Mouse (Mus musculus) CH12.LX (cell line): ENCODE measurements at regions not wholly inside any gene's neighbourhood (a gene's known extent, or its start where the extent isn't known, plus 50 kb on each side); places are given as distances from the start of the nearest gene placed in this dataset.

Experiments
- DNase-seq: peaks from one replicate; pipeline ENCODE4 v3.0.0-alpha.2; 2013; ENCODE audit errors: extremely low read depth
- H3K27ac ChIP-seq: 2 replicates; pipeline ENCODE4 v1.5.1; 2012; ENCODE audit warnings: low read depth, mild to moderate bottlenecking, control low read depth, moderate library complexity; ENCODE audit not compliant: insufficient read depth
- H3K27me3 ChIP-seq: replicated peaks from 2 replicates; pipeline ENCODE3; 2012; ENCODE audit warnings: inconsistent platforms
- H3K36me3 ChIP-seq, 2 experiments: replicated peaks in 1 of 2; 2 replicates each; pipeline versions ENCODE3 to v1.6.1; 2012; ENCODE audit warnings: inconsistent platforms in 1 of 2, low read length in 1 of 2, mild to moderate bottlenecking in 1 of 2, mixed read lengths in 1 of 2, moderate library complexity in 1 of 2; ENCODE audit not compliant: control insufficient read depth in 1 of 2, insufficient read depth in 1 of 2
- H3K4me1 ChIP-seq, 2 experiments: 2 replicates each; pipeline ENCODE4 v1.6.1; 2012; ENCODE audit warnings: inconsistent platforms in 1 of 2, moderate library complexity in 1 of 2; ENCODE audit not compliant: insufficient read depth in 2 of 2, control insufficient read depth in 1 of 2
- H3K4me2 ChIP-seq: 2 replicates; pipeline ENCODE4 v1.6.1; 2012; ENCODE audit warnings: low read depth, mild to moderate bottlenecking, control low read depth; ENCODE audit not compliant: poor library complexity, insufficient read depth, severe bottlenecking
- H3K4me3 ChIP-seq, 3 experiments: fragments of 150-350 bp in 1 of 3; sonication (generic) in 1 of 3; replicated peaks in 1 of 3; 2 replicates each; pipeline versions ENCODE3 to v1.5.1; 2011 to 2012; ENCODE audit warnings: low read depth in 2 of 3, low read length in 2 of 3, mild to moderate bottlenecking in 2 of 3, moderate library complexity in 2 of 3, control low read depth in 1 of 3, improper control_type of control experiment in 1 of 3, inconsistent platforms in 1 of 3, mixed read lengths in 1 of 3; ENCODE audit not compliant: poor library complexity in 1 of 3
- H3K79me2 ChIP-seq: replicated peaks from 2 replicates; pipeline ENCODE4 v1.6.1; 2012; ENCODE audit warnings: mild to moderate bottlenecking, moderate library complexity; ENCODE audit not compliant: control insufficient read depth, poor library complexity, insufficient read depth, severe bottlenecking; ENCODE audit errors: extremely low read depth
- H3K9ac ChIP-seq: 2 replicates; pipeline ENCODE4 v1.6.1; 2012; ENCODE audit warnings: low read depth, mild to moderate bottlenecking, control low read depth, moderate library complexity; ENCODE audit not compliant: insufficient read depth
- H3K9me3 ChIP-seq: replicated peaks from 2 replicates; pipeline ENCODE3; 2012; ENCODE audit warnings: low read length, inconsistent platforms, mixed read lengths
- BHLHE40 ChIP-seq: IDR thresholded peaks from 2 replicates; pipeline ENCODE4 v1.6.1; 2011; ENCODE audit warnings: mild to moderate bottlenecking, low read depth, low read length, improper control_type of control experiment
- CHD1 ChIP-seq: IDR thresholded peaks from 2 replicates; pipeline ENCODE4 v1.6.1; 2012; ENCODE audit warnings: low read depth, low read length, improper control_type of control experiment, inconsistent platforms
- CHD2 ChIP-seq: IDR thresholded peaks from 2 replicates; pipeline ENCODE4 v1.6.1; 2011; ENCODE audit warnings: low read length, improper control_type of control experiment
- CTCF ChIP-seq, 2 experiments: IDR thresholded peaks in 1 of 2; conservative IDR thresholded peaks in 1 of 2; 2 replicates each; pipeline ENCODE4 v1.5.1; 2011 to 2012; ENCODE audit warnings: low read depth in 2 of 2, low read length in 2 of 2, improper control_type of control experiment in 1 of 2, inconsistent platforms in 1 of 2, mild to moderate bottlenecking in 1 of 2, moderate library complexity in 1 of 2
- EP300 ChIP-seq: IDR thresholded peaks from 2 replicates; pipeline ENCODE4 v1.6.1; 2011; ENCODE audit warnings: low read length, improper control_type of control experiment
- GABPA ChIP-seq: IDR thresholded peaks from 2 replicates; pipeline ENCODE4 v1.6.1; 2012; ENCODE audit warnings: low read depth, low read length, improper control_type of control experiment, inconsistent platforms; ENCODE audit not compliant: insufficient replicate concordance
- IRF4 ChIP-seq: IDR thresholded peaks from 2 replicates; pipeline ENCODE4 v1.6.1; 2014; ENCODE audit warnings: low read depth, mild to moderate bottlenecking, inconsistent platforms, low read length, improper control_type of control experiment
- JUN ChIP-seq: IDR thresholded peaks from 2 replicates; pipeline ENCODE4 v1.6.1; 2011; ENCODE audit warnings: low read depth, mild to moderate bottlenecking, low read length, improper control_type of control experiment, moderate library complexity; ENCODE audit not compliant: insufficient read depth
- KAT2A ChIP-seq: IDR thresholded peaks from 2 replicates; pipeline ENCODE4 v1.6.1; 2012; ENCODE audit warnings: low read length, improper control_type of control experiment, inconsistent platforms; ENCODE audit not compliant: insufficient replicate concordance
- MAFK ChIP-seq: IDR thresholded peaks from 2 replicates; pipeline ENCODE4 v1.6.1; 2011; ENCODE audit warnings: low read length, improper control_type of control experiment; ENCODE audit not compliant: insufficient replicate concordance
- MEF2A ChIP-seq: IDR thresholded peaks from 2 replicates; pipeline ENCODE4 v1.6.1; 2014; ENCODE audit warnings: low read depth, mild to moderate bottlenecking, inconsistent platforms, low read length, improper control_type of control experiment, borderline replicate concordance
- MXI1 ChIP-seq: IDR thresholded peaks from 2 replicates; pipeline ENCODE4 v1.6.1; 2011; ENCODE audit warnings: mild to moderate bottlenecking, low read depth, low read length, improper control_type of control experiment
- MYC ChIP-seq: IDR thresholded peaks from 2 replicates; pipeline ENCODE4 v1.6.1; 2011; ENCODE audit warnings: low read depth, mild to moderate bottlenecking, improper control_type of control experiment, low read length
- NRF1 ChIP-seq: IDR thresholded peaks from 2 replicates; pipeline ENCODE4 v1.6.1; 2014; ENCODE audit warnings: low read depth, mild to moderate bottlenecking, inconsistent platforms, low read length, improper control_type of control experiment, moderate library complexity
- PAX5 ChIP-seq: IDR thresholded peaks from 2 replicates; pipeline ENCODE4 v1.6.1; 2012; ENCODE audit warnings: low read length, inconsistent platforms, mixed read lengths
- TBP ChIP-seq: conservative IDR thresholded peaks from 2 replicates; pipeline ENCODE4 v1.6.1; 2011; ENCODE audit warnings: low read depth, low read length, improper control_type of control experiment
- TCF12 ChIP-seq: IDR thresholded peaks from 2 replicates; pipeline ENCODE4 v1.6.1; 2014; ENCODE audit warnings: low read depth, mild to moderate bottlenecking, inconsistent platforms, low read length, improper control_type of control experiment
- ZC3H11A ChIP-seq: IDR thresholded peaks from 2 replicates; pipeline ENCODE4 v1.6.1; 2012; ENCODE audit warnings: low read depth, mild to moderate bottlenecking, inconsistent platforms, low read length, improper control_type of control experiment
- dilution Hi-C: fragments of 300-500 bp; cut with MboI; formaldehyde crosslinking; loops from 2 replicates; pipeline ENCODE4 v1.14.3; 2020; ENCODE audit warnings: low sequenced_read_pairs; ENCODE audit not compliant: extremely low pct_unique_long_range_greater_than_20kb, extremely low pct_ligation_motif_present
- in situ Hi-C: fragments of 300-500 bp; cut with MboI; formaldehyde crosslinking; loops from 3 replicates; pipeline ENCODE4 v1.14.3; 2019; ENCODE audit warnings: low sequenced_read_pairs, low pct_ligation_motif_present, low pct_unique_long_range_greater_than_20kb, mixed read lengths

DNA sequence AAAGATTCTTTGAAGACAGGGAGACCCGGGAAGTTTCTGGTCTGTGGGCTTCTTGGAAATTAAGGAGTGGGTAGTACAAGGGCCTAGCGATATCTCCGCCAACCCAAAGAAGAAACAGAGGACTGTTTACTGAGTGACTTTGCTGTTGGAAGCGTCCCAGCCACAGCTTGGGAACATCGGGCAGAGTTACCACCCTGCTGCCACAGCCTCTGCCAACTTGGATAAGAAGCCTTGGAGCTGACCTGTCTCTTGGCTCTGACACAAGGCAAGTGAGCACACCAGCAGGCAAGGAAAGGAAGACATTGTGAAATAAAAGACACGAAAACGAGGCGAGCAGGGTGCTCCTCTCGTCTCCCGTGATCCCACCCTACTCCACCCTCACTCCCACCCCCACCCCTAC lies 72.3 kb upstream of the Tcf12 start:
- Histone ChIP-seq H3K4me1 (0 out of 4 replicates have a peak, but pooled peaks cover 3% of the 10 kb centered on the region in 2 experiments), H3K27me3 (no peaks in the 10 kb centered on the region), H3K36me3 (no peaks in the 10 kb centered on the region), H3K9ac (no peak overlapping the region), H3K27ac (no peak overlapping the region), H3K4me3 (no peak overlapping the region), H3K4me2 (no peak overlapping the region), H3K9me3 (no peaks in the 10 kb centered on the region), H3K79me2 (no peaks in the 10 kb centered on the region)
- DNase-seq, result no peak
- in situ Hi-C loops, result no loop called here
- no peak for TF ChIP-seq CHD1
- TF ChIP-seq CHD2, result no peak
- TF ChIP-seq MEF2A, result no peak
- no peak for TF ChIP-seq BHLHE40
- no peak for TF ChIP-seq TBP
- TF ChIP-seq GABPA, result no peak
- TF ChIP-seq MXI1, result no peak
- TF ChIP-seq KAT2A, result no peak
- no peak for TF ChIP-seq JUN
- TF ChIP-seq MYC, result no peak
- dilution Hi-C loops, result no loop called here

DNA sequence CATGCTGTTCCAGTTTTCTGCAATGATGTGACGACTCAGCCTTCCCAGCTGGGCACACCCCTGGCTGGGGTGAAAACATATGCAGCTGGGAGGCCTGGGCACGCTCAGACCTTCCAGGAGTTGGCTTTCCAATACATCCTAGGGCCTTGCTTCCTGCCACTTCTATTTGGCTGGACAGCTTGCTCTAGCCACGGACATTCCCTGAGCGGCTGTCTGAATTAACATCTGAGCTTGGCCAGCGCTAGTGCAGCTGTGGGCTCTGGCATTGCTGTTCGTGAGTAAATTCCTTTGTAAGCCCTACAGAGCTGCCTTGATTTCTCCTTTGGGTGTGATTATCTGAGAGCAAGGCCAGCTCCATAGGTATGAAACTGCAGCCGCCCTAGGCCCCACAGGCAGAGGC lies 78.2 kb upstream of the Tcf12 start:
- no peak for TF ChIP-seq EP300
- TF ChIP-seq IRF4, result no peak
- no peak for TF ChIP-seq CHD1
- no peak for TF ChIP-seq PAX5
- no peak for TF ChIP-seq CTCF (conservative IDR thresholded peaks at IDR 0.05 in 1 of 2, IDR thresholded peaks at IDR 0.05 in 1 of 2; ENCODE audit: low read depth in 2 of 2, low read length in 2 of 2)
- TF ChIP-seq TCF12, result no peak
- TF ChIP-seq GABPA, result no peak
- TF ChIP-seq MYC, result no peak
- no peak for TF ChIP-seq MAFK
- no peak for TF ChIP-seq NRF1
- TF ChIP-seq MEF2A, result no peak
- TF ChIP-seq ZC3H11A, result no peak
- H3K79me2 ChIP-seq, result no peaks in the 10 kb centered on the region
- no peak for DNase-seq
- no peaks in the 10 kb centered on the region for H3K36me3 ChIP-seq
- 0 out of 4 replicates have a peak, but pooled peaks cover 0 to 3% of the 10 kb centered on the region in 2 experiments for H3K4me1 ChIP-seq
- no peak overlapping the region for H3K4me2 ChIP-seq
- in situ Hi-C loops, result loop anchor here (5.0 to 10.0 kb wide), 2 partner anchors 358 to 545 kb away; no protein-coding TSS in a partner anchor
- H3K9ac ChIP-seq, result no peak overlapping the region
- H3K4me3 ChIP-seq, result no peak overlapping the region
- dilution Hi-C loops, result no loop called here
- no peaks in the 10 kb centered on the region for H3K9me3 ChIP-seq
- H3K27ac ChIP-seq, result no peak overlapping the region
- no peaks in the 10 kb centered on the region for H3K27me3 ChIP-seq
